Mouse (Mus musculus) brain, adult 2 months (tissue): ENCODE measurements around the gene Gm42372.

Experiments used
- DNase-seq: peaks from one replicate; pipeline ENCODE4 v3.0.0; 2011; ENCODE audit warnings: low read depth, low spot score

Gene Gm42372

DNA sequence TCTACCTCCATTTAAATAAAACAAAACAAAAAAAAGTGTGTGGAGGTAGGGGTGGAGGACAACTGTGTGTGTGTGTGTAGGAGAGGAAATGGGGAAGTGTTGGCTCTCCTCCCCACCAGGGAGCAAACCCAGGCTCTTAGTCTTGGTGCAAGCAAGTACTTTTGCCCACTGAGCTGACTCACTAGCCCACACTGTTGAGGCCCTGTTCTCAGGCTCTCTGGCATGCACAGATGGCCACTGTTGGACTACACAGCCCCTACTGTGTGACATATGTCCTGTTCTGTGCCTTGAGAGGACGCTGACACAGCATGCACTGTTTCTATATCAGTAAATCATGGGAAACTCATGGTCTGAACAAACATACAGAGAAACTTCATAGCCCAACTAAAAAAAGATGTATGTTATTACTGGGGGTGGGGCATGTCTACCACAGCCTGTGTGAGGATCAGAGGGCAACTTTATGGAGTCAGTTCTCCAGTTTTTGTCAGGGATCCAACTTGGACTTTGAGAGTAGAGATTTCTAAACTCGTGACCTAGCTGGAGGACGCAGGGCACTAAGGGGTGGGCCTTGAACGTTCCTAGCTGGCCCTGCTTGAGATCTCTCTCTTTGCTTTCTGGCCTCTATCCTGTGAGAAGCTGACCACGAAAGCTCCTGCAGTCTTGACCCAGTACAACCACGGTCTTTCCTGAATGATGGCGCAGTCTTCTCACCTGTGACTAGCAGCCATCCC is 20.5 kb downstream of the Gm42372 start:
- peak; percentile 94 for DNase-seq

DNA sequence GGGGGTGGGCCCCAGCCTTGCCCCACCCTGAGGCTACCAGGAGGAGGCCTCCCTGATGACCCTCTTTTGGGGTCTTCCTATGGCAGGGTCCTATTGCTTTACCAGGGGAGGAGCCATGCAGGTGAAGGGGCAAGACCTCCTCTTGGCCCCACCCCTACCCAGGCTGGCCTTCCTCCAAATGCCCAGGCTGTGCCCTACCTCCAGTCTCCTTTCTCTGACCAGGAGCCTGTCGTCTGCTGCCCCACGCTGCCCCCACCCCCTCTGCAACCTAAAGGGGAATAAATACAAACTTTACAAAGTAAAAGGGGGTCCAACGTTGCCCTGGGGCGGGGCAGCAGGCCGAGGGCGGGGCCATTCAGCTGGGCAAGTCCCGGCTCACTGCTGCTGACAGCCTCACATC is 21.8 kb downstream of the Gm42372 start:
- no peak for DNase-seq

DNA sequence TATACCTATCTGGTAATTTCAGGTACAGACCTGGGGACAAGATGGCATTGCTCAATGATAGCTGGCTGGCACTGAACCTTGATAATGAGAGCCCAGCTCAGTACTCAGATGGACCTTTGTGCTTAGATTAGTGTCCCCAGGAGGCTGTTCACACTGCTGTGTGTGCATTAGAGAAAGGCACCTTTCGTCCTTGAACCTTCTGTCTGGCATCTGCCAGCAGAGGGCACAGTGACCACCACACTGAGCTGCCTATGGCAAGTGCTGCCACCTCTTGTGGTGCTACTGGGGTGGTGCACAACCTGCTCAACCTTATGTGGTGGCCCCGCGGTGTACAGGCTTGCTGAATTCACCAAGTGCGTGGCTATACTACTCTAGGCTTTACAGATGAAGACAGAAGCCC is 24.4 kb downstream of the Gm42372 start:
- DNase-seq, result peak; percentile 82

- DNase-seq, result no peak
Measured at GRCm38 (mm10) chr7:17009326-17010009, 26.6 kb downstream of the Gm42372 start.

GRCm38 (mm10) chr7:17010010-17010347 is 27.1 kb downstream of the Gm42372 start:
- no peak for DNase-seq

GRCm38 (mm10) chr7:17011909-17012590 is 29.2 kb downstream of the Gm42372 start:
- peak; percentile 84 for DNase-seq

DNA sequence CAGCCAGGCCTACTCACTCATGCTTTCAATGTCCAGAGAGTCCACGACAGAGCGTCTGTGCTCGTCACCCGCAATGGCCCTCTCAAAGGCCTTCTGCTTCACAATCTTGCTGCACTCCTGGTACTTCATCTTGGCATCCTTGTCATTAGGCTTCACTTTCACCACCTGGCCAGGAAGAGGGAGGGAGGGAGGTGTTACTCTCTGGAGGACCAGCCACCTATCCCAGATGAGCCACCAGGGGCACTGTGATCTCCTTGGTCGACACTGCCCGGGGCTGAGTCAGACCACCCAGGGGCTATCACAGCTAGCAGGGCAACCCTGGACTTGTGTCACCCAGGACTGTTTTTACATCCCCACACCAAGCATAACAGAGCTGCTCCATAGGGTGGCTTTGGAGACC is 32.5 kb downstream of the Gm42372 start:
- peak; percentile 44 for DNase-seq

- peak; percentile 100 for DNase-seq
Measured at GRCm38 (mm10) chr7:17017036-17017435, 34.1 kb downstream of the Gm42372 start.

DNA sequence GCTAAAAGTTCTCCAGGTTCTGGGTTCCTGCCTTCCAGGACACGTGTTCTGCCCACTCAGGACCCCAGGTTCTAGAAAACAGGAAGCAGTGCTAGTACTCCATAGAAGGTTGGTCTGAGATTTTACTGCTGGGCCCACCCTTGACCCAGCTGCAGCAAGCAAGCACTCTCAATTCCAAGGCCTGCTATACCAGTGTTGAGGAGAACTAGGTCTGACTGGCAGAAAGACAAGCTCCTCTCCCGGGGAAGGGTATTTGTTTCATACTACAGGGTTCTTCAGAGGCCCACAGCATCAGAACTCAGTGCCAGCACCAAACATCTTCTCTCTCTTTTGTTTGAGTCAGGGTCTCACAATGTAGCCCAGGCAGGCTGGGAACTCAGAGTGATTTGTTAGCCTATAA is 35.0 kb downstream of the Gm42372 start:
- no peak for DNase-seq

GRCm38 (mm10) chr7:17019426-17020166 is 36.7 kb downstream of the Gm42372 start:
- peak; percentile 42 for DNase-seq

DNA sequence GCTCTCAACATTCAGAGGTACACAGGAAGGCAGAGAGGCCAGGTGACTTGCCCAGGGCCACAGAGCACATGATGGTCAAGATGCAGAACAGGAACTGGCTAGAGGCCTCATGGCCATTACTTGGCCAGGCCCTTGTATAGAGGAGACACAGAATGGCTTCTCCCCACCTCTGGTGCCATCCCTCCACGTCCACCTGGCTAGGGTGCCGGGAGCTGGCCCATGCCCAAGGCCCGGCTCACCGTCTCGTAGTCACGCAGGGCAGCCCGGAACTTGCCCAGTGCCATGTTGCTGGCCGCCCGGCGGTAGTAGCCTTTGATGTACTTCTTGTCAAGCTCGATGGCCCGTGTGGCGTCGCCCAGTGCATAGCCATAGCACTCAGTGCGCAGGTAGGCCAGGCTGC is 39.3 kb downstream of the Gm42372 start:
- no peak for DNase-seq

DNA sequence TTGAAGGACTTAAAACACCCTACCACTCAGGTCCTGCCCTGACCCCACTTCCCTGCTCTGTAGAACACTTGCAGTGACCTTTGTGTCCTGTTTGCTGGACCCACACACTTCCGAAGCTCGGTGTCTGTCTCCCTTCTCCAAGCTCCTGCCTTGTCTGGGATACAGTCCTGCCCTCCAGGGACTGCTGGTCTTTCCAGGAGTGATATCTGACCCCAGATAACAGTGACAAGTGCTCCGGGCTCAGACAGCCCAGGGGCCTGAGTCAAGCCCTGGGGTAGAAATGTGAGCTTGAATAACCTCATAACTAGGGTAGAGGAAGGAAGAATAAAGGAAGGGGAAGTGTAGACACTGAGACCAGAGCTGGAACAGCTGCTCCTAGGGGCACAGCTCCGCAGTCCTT is 40.8 kb downstream of the Gm42372 start:
- no peak for DNase-seq

DNA sequence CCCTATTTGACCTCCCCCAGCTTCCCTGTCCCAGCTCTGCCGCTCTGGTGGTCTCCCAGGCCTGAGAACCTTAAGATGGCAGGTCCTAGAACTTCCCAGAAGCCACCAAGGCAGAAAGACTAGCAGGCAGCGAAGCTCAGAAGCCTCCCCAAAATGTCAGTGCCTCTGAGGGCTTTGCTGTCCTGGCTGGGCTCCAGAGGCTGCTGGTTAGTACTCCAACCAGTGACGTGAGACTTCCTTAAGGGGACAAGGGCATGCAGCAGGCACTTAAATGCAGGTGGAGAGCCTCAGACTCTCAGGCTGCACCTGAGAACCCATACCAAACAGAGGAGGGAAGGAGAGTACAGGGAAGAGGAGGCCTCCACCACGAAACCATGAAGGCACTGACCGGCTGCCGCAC is 41.3 kb downstream of the Gm42372 start:
- peak; percentile 59 for DNase-seq

DNA sequence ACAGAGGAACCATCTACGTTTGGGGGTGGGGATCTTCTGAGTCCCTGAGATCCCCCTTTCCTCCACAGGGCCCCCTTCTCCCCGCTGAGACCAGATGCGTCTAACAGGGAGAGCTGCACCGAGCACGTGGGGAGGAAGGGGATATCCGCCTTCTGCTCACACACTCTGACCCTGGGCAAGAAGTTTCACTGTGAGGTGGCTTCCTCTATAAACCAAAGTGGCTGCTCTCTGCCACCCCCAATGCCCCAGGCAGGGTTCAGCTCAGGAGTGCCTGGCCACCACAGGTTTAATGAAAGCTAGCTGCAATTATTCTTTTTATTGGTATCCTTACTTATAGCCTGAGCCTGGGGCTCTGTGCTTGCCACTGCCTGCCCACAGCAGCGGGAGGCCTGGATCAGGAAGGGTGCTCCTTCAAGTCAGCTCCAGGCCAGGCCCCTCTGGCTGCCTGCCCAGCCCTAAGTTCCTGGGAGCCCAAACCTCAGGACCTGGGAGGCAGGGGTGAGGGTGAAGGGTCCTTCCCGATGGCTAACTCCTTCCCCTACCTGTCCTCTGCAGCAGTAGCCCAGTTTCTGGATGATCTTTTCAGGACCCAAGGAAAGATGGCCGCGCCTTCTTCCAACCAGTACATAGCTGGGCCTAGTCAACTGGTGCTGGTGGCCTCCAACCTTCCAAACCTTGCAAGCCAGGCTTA is 42.1 kb downstream of the Gm42372 start:
- DNase-seq, result no peak

DNA sequence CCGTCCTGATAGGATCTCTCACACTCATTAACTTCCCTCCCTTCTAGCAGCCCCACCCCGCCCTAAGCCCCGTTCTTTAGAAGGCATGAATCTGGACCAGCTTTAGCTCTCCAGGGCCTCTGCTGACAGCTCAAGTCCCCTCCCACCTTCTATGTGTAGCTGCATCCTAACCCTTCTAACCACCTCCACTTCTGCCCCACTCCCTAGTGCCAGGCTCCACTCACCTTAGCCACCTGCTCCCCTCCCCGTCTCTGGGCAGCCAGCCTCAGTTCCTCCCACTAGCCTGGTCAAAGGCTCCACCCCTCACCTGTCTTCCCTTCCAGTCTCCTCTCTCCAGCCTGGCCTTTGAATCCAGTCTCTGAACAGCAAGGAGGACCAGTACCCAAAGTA is 42.6 kb downstream of the Gm42372 start:
- DNase-seq, result no peak

- no peak for DNase-seq
Measured at GRCm38 (mm10) chr7:17025896-17026622, 43.2 kb downstream of the Gm42372 start.

- peak; percentile 93 for DNase-seq
Measured at GRCm38 (mm10) chr7:17026710-17027587, 44.1 kb downstream of the Gm42372 start.

DNA sequence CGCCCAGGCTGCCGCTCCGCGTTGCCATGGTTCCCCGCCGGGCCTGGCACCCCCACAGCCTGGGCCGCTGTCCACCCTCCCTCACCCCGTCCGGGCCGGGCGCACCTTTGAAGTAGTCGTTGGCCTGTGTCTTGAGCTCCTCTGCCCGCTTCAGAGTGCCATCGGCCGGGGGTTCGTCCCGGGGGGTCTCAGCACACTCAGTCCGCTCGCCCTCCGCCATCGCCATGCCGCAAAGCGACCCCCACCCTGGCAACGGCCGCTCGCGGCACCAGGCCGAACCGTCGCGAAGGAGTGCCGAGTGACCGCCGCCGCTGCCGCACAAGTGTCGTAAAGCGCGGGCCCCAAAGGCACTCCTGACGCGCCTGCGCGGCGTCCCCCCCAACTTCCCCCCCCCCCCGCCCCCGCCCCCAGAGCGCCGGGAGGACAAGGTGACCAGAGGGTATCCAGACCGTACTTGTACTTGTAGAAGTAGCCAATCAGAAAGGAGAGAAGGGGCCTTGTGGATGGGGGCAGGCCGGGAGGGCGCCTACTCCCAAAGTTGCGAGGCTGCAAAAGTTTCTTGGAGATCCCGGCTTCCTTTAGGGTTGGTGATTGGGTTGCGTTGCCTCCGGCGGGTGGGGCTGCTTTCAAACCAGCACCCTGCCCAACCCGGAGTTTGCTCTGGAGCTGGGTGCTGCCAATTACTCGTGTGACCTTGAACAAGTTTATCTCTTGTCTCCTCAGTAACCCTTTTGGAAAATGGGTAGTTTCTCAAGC is 44.9 kb downstream of the Gm42372 start, which contains the start of gene Ppp5c:
TSS of gene Ppp5c (minus strand) at position 337 of the 756 bp plus-strand sequence.
- peak; percentile 94 for DNase-seq

DNA sequence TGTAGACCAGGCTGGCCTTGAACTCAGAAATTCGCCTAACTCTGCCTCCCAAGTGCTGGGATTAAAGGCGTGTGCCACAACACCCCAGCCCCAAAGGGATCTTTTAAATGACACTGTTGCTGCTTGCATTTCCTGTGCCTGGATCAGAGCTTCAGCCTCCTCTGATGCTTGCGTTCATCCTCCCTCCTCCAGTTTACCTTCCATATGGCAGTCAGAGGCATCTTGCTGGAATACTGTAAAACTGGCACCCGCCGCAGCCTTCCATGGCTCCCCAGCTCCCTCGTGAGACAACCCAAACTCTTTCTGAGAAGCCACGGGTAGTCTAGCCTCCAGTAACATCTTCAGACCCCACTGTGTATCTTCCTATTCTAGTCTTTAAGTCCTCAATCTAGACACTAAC is 46.0 kb downstream of the Gm42372 start:
- DNase-seq, result peak; percentile 69
